Mouse (Mus musculus) liver, embryonic 11.5 days (tissue): ENCODE data around the gene Cd63. TPM values are rescaled to one million over a fixed set of nuclear protein-coding genes. Genes with fewer than 3 reads are reported as not detected.

ENCODE experiments used
- ATAC-seq: fragments of 200-750 bp; cut with Nextera tagmentation; replicated peaks from 2 replicates; pipeline ENCODE4 v1.8.0; 2017; ENCODE audit warnings: moderate number of reproducible peaks, mild to moderate bottlenecking, moderate TSS enrichment, moderate library complexity; ENCODE audit not compliant: low FRiP score
- DNase-seq: peaks from one replicate; pipeline ENCODE4 v3.0.0-alpha.2; 2017; ENCODE audit warnings: low spot score
- H3K27ac ChIP-seq: fragments of 300-500 bp; sonication (generic); 2 replicates; pipeline ENCODE4 v1.5.1; 2014; ENCODE audit warnings: mild to moderate bottlenecking, low read depth, low read length, control low read depth
- H3K27me3 ChIP-seq: fragments of 300-500 bp; sonication (generic); replicated peaks from 2 replicates; pipeline ENCODE4 v1.6.1; 2014; ENCODE audit warnings: low read length, mixed read lengths; ENCODE audit not compliant: control insufficient read depth, insufficient read depth
- H3K36me3 ChIP-seq: fragments of 300-500 bp; sonication (generic); 2 replicates; pipeline ENCODE4 v1.6.1; 2014; ENCODE audit warnings: mild to moderate bottlenecking, low read length, moderate library complexity, mixed read lengths; ENCODE audit not compliant: control insufficient read depth, insufficient read depth
- H3K4me1 ChIP-seq: fragments of 300-500 bp; sonication (generic); replicated peaks from 2 replicates; pipeline ENCODE4 v1.6.1; 2014; ENCODE audit warnings: low read length, mixed read lengths; ENCODE audit not compliant: control insufficient read depth, insufficient read depth
- H3K4me2 ChIP-seq: fragments of 300-500 bp; sonication (generic); 2 replicates; pipeline ENCODE4 v1.6.1; 2014; ENCODE audit warnings: mild to moderate bottlenecking, control low read depth, moderate library complexity
- H3K4me3 ChIP-seq: fragments of 300-500 bp; sonication (generic); 2 replicates; pipeline ENCODE4 v1.5.1; 2014; ENCODE audit warnings: low read depth, low read length, control low read depth
- H3K9ac ChIP-seq: fragments of 300-500 bp; sonication (generic); 2 replicates; pipeline ENCODE4 v1.6.1; 2014; ENCODE audit warnings: low read depth, low read length, control low read depth
- H3K9me3 ChIP-seq: fragments of 300-500 bp; sonication (generic); 2 replicates; pipeline ENCODE4 v1.6.1; 2016; ENCODE audit warnings: low read length, inconsistent platforms, mixed read lengths; ENCODE audit not compliant: control insufficient read depth
- WGBS: fragments of 180-500 bp; shearing (Covaris S2); extraction: QIAGEN DNeasy Blood & Tissue Kit; methylation state at CpG from one replicate; pipeline ENCODE4 v1.1.7; 2014; 5-methylcytosine and 5-hydroxymethylcytosine counted together
- polyA plus RNA-seq: library from polyadenylated mRNA; unstranded; fragments of >200 nt; fragmentation: Nextera tagmentation; extraction: Ambion mirVana; gene quantifications from 2 replicates; pipeline ENCODE4 v1.2.1, GENCODE M21; 2014

The Cd63 gene
- polyA plus RNA-seq, 1 experiment from 2014 or later = 198 TPM

DNA sequence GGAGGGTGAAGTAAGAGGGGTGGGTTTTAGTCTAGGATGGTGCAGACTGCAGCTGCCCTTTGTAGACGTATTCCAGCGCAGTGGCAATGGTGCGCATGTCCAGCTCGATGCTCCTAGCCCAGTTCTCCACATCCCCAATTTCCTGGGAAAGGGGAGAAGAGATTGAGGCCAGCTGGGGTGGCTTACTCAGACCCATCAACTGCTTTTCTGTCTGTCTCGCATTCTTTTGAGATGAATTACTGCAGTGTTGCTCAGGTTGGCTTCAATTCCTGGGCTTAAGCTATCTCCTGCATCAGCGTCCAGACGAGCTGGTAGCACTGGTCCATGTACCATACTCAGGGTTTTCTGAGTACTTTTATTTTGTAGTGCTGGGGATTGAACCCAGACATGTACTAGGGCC lies 19.2 kb downstream of the Cd63 start:
- Histone ChIP-seq H3K9me3 (no peaks in the 10 kb centered on the region), H3K27me3 (no peaks in the 10 kb centered on the region; the same call in 1 of the 2 replicates), H3K9ac (no peak overlapping the region), H3K27ac (no peak overlapping the region), H3K4me3 (no peak overlapping the region), H3K4me2 (no peak overlapping the region), H3K4me1 (peaks cover 13% of the 10 kb centered on the region; the same call in 1 of the 2 replicates), H3K36me3 (peaks cover 5% of the 10 kb centered on the region; the same call in 1 of the 2 replicates)
- ATAC-seq (no peak), DNase-seq (no peak)
- 85% methylated on average over 7 of the region's 7 CpGs for WGBS

DNA sequence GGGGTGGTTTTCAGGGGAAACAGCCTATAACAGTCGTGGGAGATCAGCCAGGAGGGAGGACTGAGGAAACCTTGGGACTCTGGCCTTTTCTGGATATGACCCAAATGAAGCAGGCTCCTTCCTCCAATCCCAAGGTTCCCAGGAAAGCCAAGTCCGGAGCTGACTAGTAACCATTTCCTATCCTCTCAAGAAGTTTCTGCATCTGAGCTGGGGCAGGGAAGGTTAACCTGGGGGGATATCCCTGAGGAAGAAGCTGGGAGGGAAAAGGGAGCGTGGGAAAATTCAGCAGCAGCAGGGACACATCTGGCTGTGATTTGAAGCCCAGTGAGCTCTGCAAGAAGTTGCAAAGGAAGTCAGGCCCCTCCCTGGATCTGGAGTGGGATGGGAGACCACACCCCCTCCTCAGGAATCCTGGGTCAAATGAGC lies 20.0 kb downstream of the Cd63 start:
- Histone ChIP-seq H3K27ac (no peak overlapping the region), H3K4me3 (no peak overlapping the region), H3K4me1 (peaks cover 13% of the 10 kb centered on the region; the same call in 1 of the 2 replicates), H3K9me3 (no peaks in the 10 kb centered on the region), H3K9ac (no peak overlapping the region), H3K4me2 (no peak overlapping the region), H3K36me3 (peaks cover 5% of the 10 kb centered on the region; the same call in 1 of the 2 replicates), H3K27me3 (no peaks in the 10 kb centered on the region; the same call in 1 of the 2 replicates)
- DNase-seq (no peak), ATAC-seq (no peak)
- 71% methylated on average over 3 of the region's 3 CpGs for WGBS

DNA sequence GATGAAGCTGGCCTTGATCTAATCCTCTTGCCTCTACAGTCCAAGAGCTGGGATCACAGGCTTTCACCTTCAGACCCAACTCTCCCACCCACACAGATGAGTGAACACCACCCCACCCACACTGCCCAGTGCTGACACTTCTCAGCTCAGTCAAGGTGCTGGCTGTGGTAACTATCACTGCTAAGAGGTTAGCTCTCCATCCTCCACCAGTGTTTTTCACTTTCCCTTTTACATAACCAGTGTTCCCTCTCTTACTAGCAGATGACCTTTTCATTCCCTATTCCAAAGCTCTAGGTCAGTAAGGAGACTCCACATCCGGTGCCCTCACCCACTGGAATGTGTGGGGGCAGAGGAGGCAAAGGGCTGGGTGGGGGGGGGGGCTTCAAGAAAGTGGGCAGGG lies 20.5 kb downstream of the Cd63 start:
- no peak for ATAC-seq
- Histone ChIP-seq H3K4me2 (no peak overlapping the region), H3K27ac (no peak overlapping the region)

DNA sequence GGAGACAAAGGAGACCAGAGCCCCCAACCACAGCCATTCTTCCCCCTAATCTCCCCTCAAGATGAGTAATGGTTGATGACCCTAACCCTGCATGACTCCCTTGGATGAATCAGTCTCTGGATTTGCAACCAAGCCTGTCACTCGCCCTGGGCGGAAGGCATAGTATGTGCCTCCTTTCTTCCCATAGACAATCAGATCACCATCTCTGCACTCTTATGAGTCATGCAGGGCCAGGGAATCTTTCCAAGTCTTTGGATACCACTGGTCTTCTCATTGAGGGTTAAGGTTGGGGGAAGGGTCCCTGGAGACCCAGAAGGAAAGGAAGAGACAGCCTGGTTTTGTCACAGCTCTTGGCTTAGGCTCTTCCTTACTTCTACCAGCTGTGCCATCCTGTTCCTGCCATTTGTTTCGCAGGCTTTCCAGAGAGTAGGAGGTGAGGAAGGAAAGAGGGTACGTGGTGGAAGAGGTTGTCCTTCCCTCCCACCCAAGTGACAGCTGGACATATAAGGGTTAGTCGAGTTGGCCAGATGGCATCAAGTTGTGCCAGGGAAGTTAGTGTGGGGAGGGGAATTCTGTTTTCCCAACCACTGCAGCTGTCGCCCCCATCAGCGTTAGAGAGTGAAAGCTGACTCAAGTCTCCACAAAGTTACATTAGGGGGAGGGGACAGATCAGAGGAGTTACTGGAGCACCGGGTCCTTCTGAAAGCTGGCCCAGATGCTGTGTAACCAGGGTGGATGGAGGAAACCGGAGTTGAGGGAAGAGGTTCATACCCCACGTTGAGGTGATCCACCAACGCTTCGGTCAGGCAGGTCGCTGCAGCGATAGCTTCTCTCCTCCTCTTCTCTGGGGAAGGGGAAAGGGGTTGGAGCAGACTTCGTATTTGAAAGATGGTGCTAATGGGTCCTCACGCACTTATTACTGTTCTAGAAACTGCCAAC lies 21.4 kb downstream of the Cd63 start:
- peaks cover 5% of the 10 kb centered on the region; the same call in 1 of the 2 replicates for H3K36me3 ChIP-seq
- peak overlapping the region; percentile 83 for H3K4me2 ChIP-seq
- H3K27me3 ChIP-seq = no peaks in the 10 kb centered on the region; the same call in none of the 2 replicates
- ATAC-seq = no peak
- peak overlapping the region; percentile 79 for H3K4me3 ChIP-seq
- no peak overlapping the region for H3K27ac ChIP-seq
- no peaks in the 10 kb centered on the region for H3K9me3 ChIP-seq
- H3K4me1 ChIP-seq = peaks cover 13% of the 10 kb centered on the region; the same call in 1 of the 2 replicates
- 71% methylated on average over 16 of the region's 16 CpGs for WGBS
- H3K9ac ChIP-seq = peak overlapping the region; percentile 83
- no peak for DNase-seq

More for the DNA sequence above, 20.5 kb downstream of the Cd63 start:
- no peaks in the 10 kb centered on the region for H3K9me3 ChIP-seq
- no peaks in the 10 kb centered on the region; the same call in none of the 2 replicates for H3K27me3 ChIP-seq
- peaks cover 13% of the 10 kb centered on the region; the same call in 1 of the 2 replicates for H3K4me1 ChIP-seq
- H3K36me3 ChIP-seq = peaks cover 5% of the 10 kb centered on the region; the same call in 1 of the 2 replicates
- no peak overlapping the region for H3K9ac ChIP-seq
- DNase-seq = no peak
- 55% methylated on average over 1 of the region's 1 CpGs for WGBS
- no peak overlapping the region for H3K4me3 ChIP-seq

DNA sequence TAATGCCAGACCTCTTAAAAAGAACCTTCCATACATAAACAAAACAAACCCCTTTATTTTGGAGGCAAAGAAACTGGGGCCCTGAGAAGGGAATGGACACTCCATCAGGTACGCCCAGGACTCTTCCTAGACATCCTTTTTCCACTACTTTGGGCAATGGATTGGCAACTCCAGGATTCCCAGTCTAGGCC lies 21.9 kb downstream of the Cd63 start, which contains the start of gene Rdh5:
Rdh5 (minus strand) TSS at position 67 of the 191 bp plus-strand sequence.
- Histone ChIP-seq H3K27ac (peak within 1 kb of the TSS; percentile 74), H3K9me3 (no peaks in the 10 kb centered on the region), H3K9ac (peak within 1 kb of the TSS; percentile 83), H3K27me3 (peaks cover 3% of the 10 kb centered on the region), H3K4me2 (peak within 1 kb of the TSS; percentile 83), H3K4me3 (peak within 1 kb of the TSS; percentile 79), H3K36me3 (peaks cover 5% of the 10 kb centered on the region; the same call in 1 of the 2 replicates), H3K4me1 (peaks cover 13% of the 10 kb centered on the region; the same call in 1 of the 2 replicates)
- DNase-seq (no peak), ATAC-seq (no peak)
- WGBS = 19% methylated on average over 1 of the region's 1 CpGs

DNA sequence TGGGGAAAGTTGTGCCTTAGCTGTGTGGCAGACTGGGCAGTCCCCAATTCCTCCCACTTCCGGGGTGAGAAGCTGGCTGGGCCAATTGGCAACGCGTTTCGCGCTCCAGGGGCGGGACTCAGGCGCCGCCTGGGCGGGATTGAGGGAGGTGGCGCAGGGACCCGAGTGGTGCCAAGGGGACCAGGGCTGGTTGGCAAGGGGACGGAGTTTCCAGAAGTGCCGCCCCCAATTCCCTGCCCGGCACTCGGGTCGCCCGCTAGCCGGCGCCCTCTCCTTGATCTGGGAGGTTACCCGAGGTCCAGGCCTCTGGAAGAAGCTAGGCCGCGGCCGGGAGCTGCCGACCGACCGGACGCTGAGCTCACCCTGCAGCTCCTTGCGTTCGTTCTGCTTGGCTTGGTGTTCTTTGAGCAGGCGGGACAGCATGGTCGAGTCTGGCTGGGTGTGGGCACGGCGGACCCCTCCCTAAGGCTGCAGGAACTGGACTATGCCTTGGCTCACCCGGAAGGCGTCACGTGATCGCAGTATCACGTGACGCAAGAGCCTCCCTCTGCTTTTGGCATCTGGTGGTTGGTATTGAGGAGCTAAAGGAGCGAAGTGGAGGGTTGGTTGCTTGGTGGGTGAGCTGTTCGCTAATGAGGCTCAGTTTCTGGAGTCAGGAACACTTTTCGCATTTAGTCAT lies 22.4 kb downstream of the Cd63 start:
- peaks cover 7% of the 10 kb centered on the region for H3K27me3 ChIP-seq
- H3K4me3 ChIP-seq = peak overlapping the region; percentile 79
- WGBS = under 1% methylated on average over 42 of the region's 42 CpGs
- ATAC-seq = peak; percentile 97
- peak overlapping the region; percentile 83 for H3K4me2 ChIP-seq
- peaks cover 2% of the 10 kb centered on the region; the same call in 1 of the 2 replicates for H3K36me3 ChIP-seq
- H3K27ac ChIP-seq = peak overlapping the region; percentile 74
- peak overlapping the region; percentile 83 for H3K9ac ChIP-seq
- no peaks in the 10 kb centered on the region for H3K9me3 ChIP-seq
- peak; percentile 85 for DNase-seq
- H3K4me1 ChIP-seq = peaks cover 13% of the 10 kb centered on the region; the same call in 1 of the 2 replicates

DNA sequence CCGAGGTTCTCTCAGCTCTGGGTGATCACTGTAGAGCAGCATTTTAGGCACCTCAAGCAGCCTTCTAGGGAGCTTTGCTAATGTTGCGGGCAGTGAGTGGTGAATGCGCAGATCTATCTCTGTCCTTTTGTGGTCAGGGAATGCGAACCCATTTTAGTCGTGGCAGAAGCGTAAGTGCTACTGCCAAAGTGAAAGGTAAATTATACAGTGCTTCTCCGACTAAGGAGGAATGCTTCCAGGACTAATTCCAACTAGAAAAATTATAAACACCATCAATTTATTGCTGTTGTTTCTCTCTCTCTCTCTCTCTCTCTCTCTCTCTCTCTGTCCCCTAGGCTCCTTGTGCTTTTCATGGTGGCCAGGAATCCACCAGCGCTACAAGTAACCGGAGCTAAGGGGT lies 23.1 kb downstream of the Cd63 start, which contains the start of gene Bloc1s1:
Bloc1s1 (minus strand) TSS at position 101 of the 400 bp plus-strand sequence.
- Histone ChIP-seq H3K27ac (peak within 1 kb of the TSS; percentile 74), H3K27me3 (peaks cover 10% of the 10 kb centered on the region), H3K4me1 (peaks cover 13% of the 10 kb centered on the region; the same call in 1 of the 2 replicates), H3K4me2 (peak within 1 kb of the TSS; percentile 83), H3K9ac (peak within 1 kb of the TSS; percentile 83), H3K4me3 (peak within 1 kb of the TSS; percentile 79), H3K36me3 (0 out of 2 replicates have a peak, but pooled peaks cover 2% of the 10 kb centered on the region), H3K9me3 (no peaks in the 10 kb centered on the region)
- ATAC-seq (no peak), DNase-seq (no peak)
- WGBS = 54% methylated on average over 9 of the region's 9 CpGs

DNA sequence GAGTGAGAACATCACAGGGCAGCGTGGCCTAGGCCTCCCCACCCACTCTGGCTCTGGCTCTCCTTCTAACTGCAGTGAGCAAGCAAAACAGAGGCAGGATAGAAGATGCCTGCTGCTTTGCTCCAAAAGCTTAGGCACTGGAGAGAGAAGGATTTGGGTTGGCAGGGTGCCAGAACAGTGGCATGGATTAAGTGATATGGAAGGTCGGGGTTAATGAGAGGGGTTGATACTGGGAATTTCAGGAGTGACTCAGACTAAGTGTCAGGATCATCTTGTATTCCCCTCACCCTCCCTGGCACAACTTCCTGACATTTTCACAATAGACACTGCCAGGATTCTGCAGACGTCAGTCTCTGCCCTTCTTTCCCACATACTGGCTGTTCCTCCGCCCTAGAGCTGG lies 27.6 kb downstream of the Cd63 start:
- H3K4me3 ChIP-seq = no peak overlapping the region
- no peak overlapping the region for H3K27ac ChIP-seq
- H3K36me3 ChIP-seq = no peaks in the 10 kb centered on the region
- ATAC-seq (no peak), DNase-seq (no peak)
- H3K4me1 ChIP-seq = peaks cover 6% of the 10 kb centered on the region; the same call in 1 of the 2 replicates
- no peak overlapping the region for H3K9ac ChIP-seq
- H3K9me3 ChIP-seq = no peaks in the 10 kb centered on the region
- no peak overlapping the region for H3K4me2 ChIP-seq
- peaks cover 42% of the 10 kb centered on the region for H3K27me3 ChIP-seq
- WGBS = 48% methylated on average over 4 of the region's 4 CpGs
